Mouse (Mus musculus) layer of hippocampus, adult 8-10 months (tissue): Measurements from ENCODE around the gene Ankrd27. TPM values are rescaled to one million over a fixed set of nuclear protein-coding genes. Genes with fewer than 3 reads are reported as not detected.

ENCODE experiments used
- DNase-seq, 2 experiments: peaks; one replicate each; pipeline ENCODE4 v3.0.0; 2022; ENCODE audit warnings: low spot score in 2 of 2
- total RNA-seq, 4 experiments: library from RNA; stranded (reverse); gene quantifications; 2 replicates each; pipeline ENCODE4 v1.2.4; 2022

Gene Ankrd27
- total RNA-seq, 4 experiments from 2014 or later: 38.4 to 49.5 (median 43.6) TPM

DNA sequence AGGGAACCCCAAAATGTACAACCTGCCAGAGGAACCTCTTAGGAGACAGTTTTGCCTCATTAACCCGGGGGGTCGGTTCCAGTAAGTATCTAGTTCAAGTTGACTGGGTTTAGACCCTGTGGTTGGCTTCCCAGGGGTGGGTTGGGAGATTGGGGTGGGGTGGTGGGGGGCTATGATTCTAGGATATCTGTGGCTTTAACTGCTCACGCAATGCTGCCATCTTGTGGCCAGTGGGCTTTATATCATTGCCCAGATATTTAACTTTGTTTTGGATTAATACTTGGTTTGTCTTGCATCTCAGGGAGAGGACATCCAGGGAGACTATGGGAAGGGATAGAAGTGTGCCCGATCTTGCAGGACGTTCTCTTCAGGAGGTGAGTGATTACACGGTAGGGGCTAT, 50.2 kb downstream of the Ankrd27 start:
- no peak for DNase-seq

GRCm38 (mm10) chr7:35636874-35637273, 50.8 kb downstream of the Ankrd27 start:
- DNase-seq: no peak

- no peak for DNase-seq
Observed at GRCm38 (mm10) chr7:35640072-35640471, 54.0 kb downstream of the Ankrd27 start.

- DNase-seq: no peak
Observed at GRCm38 (mm10) chr7:35646317-35647081, 60.5 kb downstream of the Ankrd27 start.

DNA sequence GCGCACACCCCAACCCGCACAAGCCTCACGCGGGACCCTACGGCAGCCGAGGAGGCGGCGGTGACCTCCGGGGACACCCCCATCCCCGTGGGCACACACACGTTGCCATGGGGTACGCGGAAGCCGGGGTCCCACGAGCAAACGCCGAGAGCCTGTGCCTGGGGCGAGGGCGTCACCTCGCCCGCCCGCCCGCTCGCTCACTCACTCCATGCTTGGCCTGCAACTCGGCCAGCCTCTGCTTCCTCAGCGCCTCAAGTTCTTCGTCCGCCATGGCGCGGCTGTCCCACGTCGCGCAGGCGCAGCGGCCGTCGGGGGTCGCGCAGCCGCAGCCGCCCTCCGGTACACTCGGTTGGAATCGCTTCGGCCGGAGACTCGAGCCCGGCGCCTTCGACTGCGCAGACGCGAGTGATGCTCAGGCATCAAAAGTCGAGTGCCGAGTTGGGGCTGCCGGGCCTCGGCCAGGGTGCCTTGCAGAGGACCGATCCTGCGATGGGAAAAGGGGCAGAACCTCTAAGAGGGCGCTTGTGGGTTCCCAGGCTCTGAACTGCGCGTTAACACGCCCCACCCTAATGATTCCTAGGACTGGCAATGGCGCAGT, 61.2 kb downstream of the Ankrd27 start, which contains the start of gene Pdcd5:
TSS of gene Pdcd5 (minus strand) at position 421 of the 598 bp plus-strand sequence.
- DNase-seq: peak; percentile 93 to 98

DNA sequence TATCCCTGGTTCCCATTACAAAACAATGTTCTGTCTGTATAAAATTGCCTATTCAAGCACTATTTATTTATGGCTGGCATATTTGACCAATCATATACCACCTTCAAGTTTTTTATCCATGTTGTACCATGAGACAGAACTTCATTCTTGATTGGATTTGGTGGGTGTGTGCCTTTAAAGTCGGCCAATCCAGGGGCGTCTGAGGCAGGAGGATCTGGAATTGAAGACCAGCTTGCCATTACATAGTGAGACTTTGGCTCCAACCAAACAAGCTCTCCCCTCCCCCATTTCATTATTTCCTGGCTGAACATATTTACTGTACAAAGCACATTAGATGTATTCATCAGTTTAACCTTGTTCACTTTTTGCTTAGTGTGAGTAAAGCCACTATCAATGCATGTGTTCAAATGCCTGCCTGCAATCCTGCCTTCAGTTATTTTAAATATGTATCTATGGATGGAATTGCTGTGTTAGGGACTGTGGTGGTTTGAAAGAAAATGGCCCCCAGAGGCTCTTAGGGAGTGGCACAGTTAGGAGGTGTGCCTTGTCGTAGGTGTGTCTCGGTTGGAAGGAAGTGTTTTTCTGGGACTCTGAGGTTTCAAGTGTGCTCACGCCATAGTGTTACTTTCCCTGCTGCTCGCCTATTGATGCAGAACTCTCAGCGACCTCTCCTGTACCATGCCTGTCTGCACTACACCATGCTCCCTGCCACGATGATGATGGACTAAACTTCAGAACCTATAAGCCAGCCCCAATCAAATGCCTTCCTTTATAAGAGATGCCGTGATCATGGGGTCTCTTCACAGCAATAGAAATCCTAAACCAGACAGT, 62.4 kb downstream of the Ankrd27 start:
- DNase-seq: no peak

GRCm38 (mm10) chr7:35649071-35649470, 63.0 kb downstream of the Ankrd27 start:
- no peak for DNase-seq

GRCm38 (mm10) chr7:35650716-35651410, 64.8 kb downstream of the Ankrd27 start:
- DNase-seq: peak; percentile 47 to 59

DNA sequence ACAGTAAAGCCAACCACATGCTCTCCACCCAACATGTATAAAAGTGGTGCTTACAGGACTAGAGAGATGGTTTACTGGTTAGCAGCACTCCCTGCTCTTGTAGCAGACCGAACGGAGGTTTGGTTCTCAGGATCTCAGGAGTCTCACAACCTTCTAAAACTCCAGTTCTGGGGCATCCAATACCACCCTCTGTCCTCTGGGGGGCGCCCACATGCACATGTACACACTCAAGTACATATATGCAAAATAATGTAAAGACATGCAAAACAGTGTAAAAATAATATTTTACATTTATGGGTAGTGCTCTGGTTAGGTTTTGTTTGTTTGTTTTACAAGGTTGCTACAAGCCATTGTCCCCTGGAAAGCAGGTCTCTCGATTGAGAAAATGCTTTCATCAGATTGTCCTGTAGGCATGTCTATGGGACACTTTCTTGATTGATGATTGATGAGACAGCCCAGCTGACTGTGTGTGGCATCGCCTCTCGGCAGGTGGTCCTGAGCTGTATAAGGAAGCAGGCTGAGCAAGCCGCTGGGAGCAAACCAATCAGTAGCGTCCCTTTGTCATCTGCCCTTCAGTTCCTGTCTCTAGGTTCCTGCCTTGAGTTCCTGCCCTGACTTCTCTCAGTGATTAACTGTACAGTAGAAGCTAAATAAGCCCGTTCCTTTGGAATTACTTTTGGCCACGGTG, 65.7 kb downstream of the Ankrd27 start:
- DNase-seq: no peak

DNA sequence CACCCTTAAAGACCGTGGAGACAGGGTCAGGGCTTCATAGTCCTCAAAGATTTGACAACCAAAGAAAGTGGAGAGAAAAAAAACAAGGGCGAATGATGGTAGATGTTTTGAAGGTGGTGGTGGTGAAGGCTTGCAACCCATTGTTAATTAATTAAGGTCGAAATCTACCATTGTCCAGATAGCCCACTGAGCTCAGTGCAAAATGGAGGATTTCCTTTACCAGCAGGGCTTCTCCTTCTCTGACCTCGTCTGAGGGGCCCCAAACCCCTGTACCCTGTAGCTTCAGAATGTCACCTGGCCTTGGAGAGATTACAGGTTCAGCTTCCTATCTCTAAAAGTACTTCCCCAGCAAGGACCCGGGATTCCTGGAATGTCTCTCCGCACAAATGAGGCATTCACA, 71.8 kb downstream of the Ankrd27 start:
- no peak for DNase-seq

DNA sequence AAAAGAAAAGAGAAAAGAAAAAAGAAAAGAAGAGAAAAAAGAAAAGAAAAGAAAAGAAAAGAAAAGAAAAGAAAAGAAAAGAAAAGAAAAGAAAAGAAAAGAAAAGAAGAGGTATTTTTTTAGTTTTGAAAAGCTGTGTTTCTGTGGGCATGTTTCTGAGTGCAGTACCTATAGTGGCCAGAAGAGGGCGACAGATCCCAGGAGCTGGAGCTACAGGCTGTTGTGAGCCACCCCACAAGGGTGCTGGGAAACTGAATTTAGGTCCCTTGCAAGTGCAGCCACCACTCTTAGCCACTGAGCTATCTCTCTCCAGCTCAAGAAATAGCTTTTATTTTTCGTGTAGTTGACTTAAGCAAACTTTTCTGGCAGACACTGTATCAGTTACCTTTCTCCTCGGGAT, 73.1 kb downstream of the Ankrd27 start:
- no peak for DNase-seq

- DNase-seq: no peak
Observed at GRCm38 (mm10) chr7:35663790-35664376, 77.8 kb downstream of the Ankrd27 start.

GRCm38 (mm10) chr7:35668066-35669041, 82.3 kb downstream of the Ankrd27 start:
- peak in 1 of 2 experiments; percentile 14 for DNase-seq

DNA sequence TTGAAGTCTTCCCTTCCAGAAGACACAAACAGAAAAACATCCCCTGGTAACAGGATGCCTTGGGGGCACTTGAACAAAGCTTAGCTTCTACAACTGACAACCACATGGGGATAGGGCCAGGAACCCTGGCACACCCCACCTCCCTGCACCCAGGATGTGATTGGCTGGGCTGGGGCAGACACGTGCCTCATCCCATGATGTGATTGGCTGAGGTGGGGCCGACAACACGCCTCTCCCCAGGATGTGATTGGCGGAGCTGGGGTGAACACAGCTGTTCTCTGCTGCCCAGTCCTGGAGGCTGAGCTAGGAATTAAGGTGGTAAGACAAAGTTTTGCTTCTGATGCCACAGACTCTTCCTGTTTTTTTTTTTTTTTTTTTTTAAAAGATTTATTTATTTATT, 92.9 kb downstream of the Ankrd27 start:
- no peak for DNase-seq

GRCm38 (mm10) chr7:35681559-35681958, 95.5 kb downstream of the Ankrd27 start:
- no peak for DNase-seq

- DNase-seq: no peak
Observed at GRCm38 (mm10) chr7:35683409-35684122, 97.5 kb downstream of the Ankrd27 start.

DNA sequence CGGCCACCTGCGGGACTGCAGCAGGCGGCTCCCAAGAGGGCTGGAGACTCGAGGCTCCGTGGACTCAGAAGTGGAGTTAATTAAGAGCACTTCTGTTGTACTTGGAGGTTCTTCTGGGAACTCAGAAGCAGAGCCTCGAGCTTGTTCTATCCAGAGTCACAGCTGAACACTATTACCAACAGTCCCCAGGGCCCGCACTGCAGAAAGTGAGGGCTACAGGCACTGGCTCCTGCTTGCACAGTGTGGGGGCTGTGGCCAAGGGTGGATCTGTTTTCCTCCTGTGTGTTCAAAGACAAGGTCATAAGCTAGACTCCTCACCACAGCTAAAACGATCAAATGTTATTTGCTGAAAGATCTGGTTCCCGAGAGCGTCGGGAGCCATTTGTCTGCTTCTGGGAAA, 100.2 kb downstream of the Ankrd27 start:
- no peak for DNase-seq

DNA sequence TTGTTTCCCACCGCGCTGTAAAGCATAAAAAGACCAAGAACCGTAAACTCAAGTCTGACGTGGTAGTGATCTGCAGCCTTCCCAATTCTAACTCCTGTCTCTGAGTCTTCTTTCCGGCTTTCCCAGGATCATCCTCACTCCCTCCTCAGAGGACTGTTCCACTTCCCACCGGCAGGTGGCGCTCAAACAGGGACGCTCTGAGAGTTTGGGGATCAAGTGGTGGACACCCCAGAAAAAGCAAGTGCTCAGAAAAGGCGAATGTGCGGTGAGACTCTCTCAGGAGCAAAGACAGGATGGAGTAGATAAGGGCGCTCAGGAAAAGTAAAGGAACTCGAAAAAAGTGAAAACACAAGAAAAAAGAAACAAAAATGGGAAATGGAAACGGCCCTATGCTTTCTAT, 100.7 kb downstream of the Ankrd27 start:
- peak in 1 of 2 experiments; percentile 42 for DNase-seq

DNA sequence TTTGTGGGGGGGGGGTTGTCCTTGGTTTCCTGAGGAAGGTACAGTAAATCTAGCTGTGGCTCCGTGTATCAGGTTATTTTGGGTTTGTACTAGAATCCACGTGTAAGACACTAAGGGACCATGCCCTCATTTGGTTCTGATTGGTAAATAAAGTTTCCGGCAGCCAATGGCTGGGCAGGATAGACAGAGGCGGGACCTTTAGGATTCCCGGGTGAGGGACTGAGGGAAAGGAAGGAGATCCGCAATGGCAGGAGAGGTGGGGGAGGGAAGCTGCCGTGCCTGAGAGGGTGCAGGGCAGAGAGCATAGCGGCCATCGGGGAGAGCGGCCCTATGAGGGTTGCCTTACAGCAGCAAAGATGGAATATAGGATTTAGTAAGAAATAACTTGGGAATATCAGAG, 101.2 kb downstream of the Ankrd27 start:
- no peak for DNase-seq
